Mouse (Mus musculus) liver, embryonic 11.5 days (tissue): ENCODE measurements at regions not wholly inside any gene's neighbourhood (a gene's known extent, or its start where the extent isn't known, plus 50 kb on each side); places are given as distances from the start of the nearest gene placed in this dataset.

Experiments used
- ATAC-seq: fragments of 200-750 bp; cut with Nextera tagmentation; replicated peaks from 2 replicates; pipeline ENCODE4 v1.8.0; 2017; ENCODE audit warnings: moderate number of reproducible peaks, mild to moderate bottlenecking, moderate TSS enrichment, moderate library complexity; ENCODE audit not compliant: low FRiP score
- DNase-seq: peaks from one replicate; pipeline ENCODE4 v3.0.0-alpha.2; 2017; ENCODE audit warnings: low spot score
- H3K27ac ChIP-seq: fragments of 300-500 bp; sonication (generic); 2 replicates; pipeline ENCODE4 v1.5.1; 2014; ENCODE audit warnings: mild to moderate bottlenecking, low read depth, low read length, control low read depth
- H3K27me3 ChIP-seq: fragments of 300-500 bp; sonication (generic); replicated peaks from 2 replicates; pipeline ENCODE4 v1.6.1; 2014; ENCODE audit warnings: low read length, mixed read lengths; ENCODE audit not compliant: control insufficient read depth, insufficient read depth
- H3K36me3 ChIP-seq: fragments of 300-500 bp; sonication (generic); 2 replicates; pipeline ENCODE4 v1.6.1; 2014; ENCODE audit warnings: mild to moderate bottlenecking, low read length, moderate library complexity, mixed read lengths; ENCODE audit not compliant: control insufficient read depth, insufficient read depth
- H3K4me1 ChIP-seq: fragments of 300-500 bp; sonication (generic); replicated peaks from 2 replicates; pipeline ENCODE4 v1.6.1; 2014; ENCODE audit warnings: low read length, mixed read lengths; ENCODE audit not compliant: control insufficient read depth, insufficient read depth
- H3K4me2 ChIP-seq: fragments of 300-500 bp; sonication (generic); 2 replicates; pipeline ENCODE4 v1.6.1; 2014; ENCODE audit warnings: mild to moderate bottlenecking, control low read depth, moderate library complexity
- H3K4me3 ChIP-seq: fragments of 300-500 bp; sonication (generic); 2 replicates; pipeline ENCODE4 v1.5.1; 2014; ENCODE audit warnings: low read depth, low read length, control low read depth
- H3K9ac ChIP-seq: fragments of 300-500 bp; sonication (generic); 2 replicates; pipeline ENCODE4 v1.6.1; 2014; ENCODE audit warnings: low read depth, low read length, control low read depth
- H3K9me3 ChIP-seq: fragments of 300-500 bp; sonication (generic); 2 replicates; pipeline ENCODE4 v1.6.1; 2016; ENCODE audit warnings: low read length, inconsistent platforms, mixed read lengths; ENCODE audit not compliant: control insufficient read depth
- WGBS: fragments of 180-500 bp; shearing (Covaris S2); extraction: QIAGEN DNeasy Blood & Tissue Kit; methylation state at CpG from one replicate; pipeline ENCODE4 v1.1.7; 2014; 5-methylcytosine and 5-hydroxymethylcytosine counted together

- WGBS: 91% methylated on average over 3 of the region's 3 CpGs
- no peaks in the 10 kb centered on the region for H3K27me3 ChIP-seq
- no peaks in the 10 kb centered on the region for H3K36me3 ChIP-seq
- H3K9me3 ChIP-seq: no peaks in the 10 kb centered on the region
- H3K4me3 ChIP-seq: no peak overlapping the region
- peaks cover 9% of the 10 kb centered on the region for H3K4me1 ChIP-seq
- no peak overlapping the region for H3K4me2 ChIP-seq
- H3K27ac ChIP-seq: no peak overlapping the region
- DNase-seq (no peak), ATAC-seq (no peak)
- H3K9ac ChIP-seq: no peak overlapping the region
These were observed 186.6 kb upstream of the Spdye4c start for GRCm38 (mm10) chr2:128404405-128404804.

- Histone ChIP-seq H3K9ac (no peak overlapping the region), H3K9me3 (no peaks in the 10 kb centered on the region), H3K4me3 (no peak overlapping the region), H3K27ac (no peak overlapping the region), H3K27me3 (no peaks in the 10 kb centered on the region), H3K36me3 (no peaks in the 10 kb centered on the region), H3K4me1 (peaks cover 9% of the 10 kb centered on the region), H3K4me2 (no peak overlapping the region)
- ATAC-seq: no peak
- DNase-seq: no peak
- 58% methylated on average over 7 of the region's 7 CpGs for WGBS
These were observed 183.9 kb upstream of the Spdye4c start for GRCm38 (mm10) chr2:128407076-128407475.

- WGBS: 43% methylated on average over 6 of the region's 6 CpGs
These were observed 182.3 kb upstream of the Spdye4c start for GRCm38 (mm10) chr2:128408718-128409117.

GRCm38 (mm10) chr2:128412352-128412751 is 178.7 kb upstream of the Spdye4c start:
- WGBS: 23% methylated on average over 10 of the region's 10 CpGs
- Histone ChIP-seq H3K9me3 (no peaks in the 10 kb centered on the region), H3K27ac (no peak overlapping the region), H3K27me3 (no peaks in the 10 kb centered on the region), H3K4me3 (no peak overlapping the region), H3K4me2 (no peak overlapping the region), H3K4me1 (no peaks in the 10 kb centered on the region), H3K36me3 (no peaks in the 10 kb centered on the region), H3K9ac (no peak overlapping the region)
- DNase-seq (peak; percentile 73), ATAC-seq (peak; percentile 56)

More at GRCm38 (mm10) chr2:128408718-128409117, 182.3 kb upstream of the Spdye4c start:
- H3K4me2 ChIP-seq: no peak overlapping the region
- H3K9me3 ChIP-seq: no peaks in the 10 kb centered on the region
- peak; percentile 49 for DNase-seq
- no peak overlapping the region for H3K9ac ChIP-seq
- no peaks in the 10 kb centered on the region for H3K27me3 ChIP-seq
- no peak for ATAC-seq
- H3K4me1 ChIP-seq: no peaks in the 10 kb centered on the region; the same call in 1 of the 2 replicates
- H3K36me3 ChIP-seq: no peaks in the 10 kb centered on the region
- H3K27ac ChIP-seq: no peak overlapping the region
- H3K4me3 ChIP-seq: no peak overlapping the region

- WGBS: 30% methylated on average over 10 of the region's 10 CpGs
- H3K4me3 ChIP-seq: no peak overlapping the region
- H3K27me3 ChIP-seq: no peaks in the 10 kb centered on the region
- no peaks in the 10 kb centered on the region for H3K9me3 ChIP-seq
- no peaks in the 10 kb centered on the region for H3K36me3 ChIP-seq
- H3K27ac ChIP-seq: no peak overlapping the region
- DNase-seq (no peak), ATAC-seq (no peak)
- H3K9ac ChIP-seq: no peak overlapping the region
- H3K4me2 ChIP-seq: no peak overlapping the region
- no peaks in the 10 kb centered on the region for H3K4me1 ChIP-seq
These were observed 178.0 kb upstream of the Spdye4c start for GRCm38 (mm10) chr2:128412974-128413373.

GRCm38 (mm10) chr2:128414588-128415240 is 176.3 kb upstream of the Spdye4c start:
- Histone ChIP-seq H3K27me3 (no peaks in the 10 kb centered on the region), H3K4me1 (peaks cover 4% of the 10 kb centered on the region; the same call in 1 of the 2 replicates), H3K9ac (no peak overlapping the region), H3K9me3 (no peaks in the 10 kb centered on the region), H3K36me3 (no peaks in the 10 kb centered on the region), H3K27ac (no peak overlapping the region), H3K4me3 (no peak overlapping the region), H3K4me2 (no peak overlapping the region)
- ATAC-seq (no peak), DNase-seq (no peak)
- WGBS: 78% methylated on average over 17 of the region's 17 CpGs

GRCm38 (mm10) chr2:128416416-128416815 is 174.6 kb upstream of the Spdye4c start:
- H3K4me1 ChIP-seq: peaks cover 6% of the 10 kb centered on the region; the same call in 1 of the 2 replicates
- DNase-seq: no peak
- no peak overlapping the region for H3K4me3 ChIP-seq
- H3K27ac ChIP-seq: no peak overlapping the region
- WGBS: 61% methylated on average over 7 of the region's 7 CpGs
- H3K27me3 ChIP-seq: no peaks in the 10 kb centered on the region
- H3K4me2 ChIP-seq: no peak overlapping the region
- H3K9ac ChIP-seq: no peak overlapping the region
- H3K9me3 ChIP-seq: no peaks in the 10 kb centered on the region
- no peaks in the 10 kb centered on the region for H3K36me3 ChIP-seq
- no peak for ATAC-seq

- no peak overlapping the region for H3K4me2 ChIP-seq
- DNase-seq (no peak), ATAC-seq (no peak)
- no peak overlapping the region for H3K27ac ChIP-seq
- peaks cover 6% of the 10 kb centered on the region for H3K4me1 ChIP-seq
- WGBS: 57% methylated on average over 3 of the region's 3 CpGs
- H3K9ac ChIP-seq: no peak overlapping the region
- H3K27me3 ChIP-seq: no peaks in the 10 kb centered on the region
- no peaks in the 10 kb centered on the region for H3K9me3 ChIP-seq
- no peak overlapping the region for H3K4me3 ChIP-seq
- H3K36me3 ChIP-seq: no peaks in the 10 kb centered on the region
These were observed 172.0 kb upstream of the Spdye4c start for GRCm38 (mm10) chr2:128418960-128419359.

- H3K36me3 ChIP-seq: no peaks in the 10 kb centered on the region
- no peak overlapping the region for H3K27ac ChIP-seq
- H3K4me3 ChIP-seq: no peak overlapping the region
- ATAC-seq (no peak), DNase-seq (no peak)
- H3K9ac ChIP-seq: no peak overlapping the region
- no peaks in the 10 kb centered on the region for H3K27me3 ChIP-seq
- H3K9me3 ChIP-seq: no peaks in the 10 kb centered on the region
- WGBS: 67% methylated on average over 10 of the region's 10 CpGs
- H3K4me2 ChIP-seq: no peak overlapping the region
- peaks cover 12% of the 10 kb centered on the region for H3K4me1 ChIP-seq
These were observed 170.6 kb upstream of the Spdye4c start for GRCm38 (mm10) chr2:128420406-128420805.
